Comparison of ENCODE assay signal across 8 mouse cellular contexts in the genomic region with DNA sequence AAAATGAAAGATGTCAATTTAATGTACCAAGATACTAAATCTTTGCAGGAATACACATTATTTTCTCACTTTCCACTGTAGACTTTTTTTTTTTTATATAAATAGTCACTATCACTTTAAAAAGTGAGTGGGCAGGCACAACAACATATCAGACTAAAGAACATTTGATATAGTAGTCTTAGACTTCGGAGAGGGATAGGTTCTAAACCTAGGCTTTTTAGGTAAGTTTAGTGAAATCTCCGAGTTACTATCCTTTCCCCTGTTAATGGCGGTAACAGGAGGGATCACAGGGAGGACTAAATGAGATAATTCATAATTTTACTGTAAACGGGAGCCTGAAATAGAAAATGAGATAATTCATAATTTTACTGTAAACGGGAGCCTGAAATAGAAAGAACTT. TPM values are rescaled to one million over a fixed set of nuclear protein-coding genes. Genes with fewer than 3 reads are reported as not detected.
A peak's percentile ranks its signal among the peaks of the same experiment; 100 is the strongest.
DNase-seq lines count a peak whose midpoint lies in the region; ATAC-seq and TF ChIP-seq lines count a peak whose summit lies in the region.

No protein-coding gene starts in this region.

- peak overlapping the region; percentile 99 for H3K4me3 ChIP-seq in gastrocnemius, adult 2 months
- H3K4me3 ChIP-seq in neural tube, embryonic 11.5 days (ENCODE audit: low read depth, low read length), result no peak overlapping the region
- H3K4me3 ChIP-seq in liver, embryonic 12.5 days, result peak overlapping the region; percentile 84; the same call in 1 of the 2 replicates
- peak overlapping the region; percentile 82; the same call in 1 of the 2 replicates for H3K4me3 ChIP-seq in stomach, postnatal 0 days (ENCODE audit: low read depth, low read length)

- peak; percentile 49 for ATAC-seq in neural tube, embryonic 11.5 days (ENCODE audit: insufficient read depth, low FRiP score, low TSS enrichment)
- ATAC-seq in liver, embryonic 12.5 days, result 0 out of 2 replicates have a peak, but pooled peaks have one; percentile 6
- ATAC-seq in stomach, postnatal 0 days (ENCODE audit: low FRiP score, low TSS enrichment), result no peak

- H3K4me2 ChIP-seq in neural tube, embryonic 11.5 days (ENCODE audit: low read depth), result no peak overlapping the region
- H3K4me2 ChIP-seq in liver, embryonic 12.5 days, result peak overlapping the region; percentile 65
- no peak overlapping the region for H3K4me2 ChIP-seq in stomach, postnatal 0 days (replicated peaks; ENCODE audit: low read depth)

- DNase-seq in gastrocnemius, adult 2 months, result no peak
- DNase-seq in gastrocnemius, postnatal 36 days, result no peak
- no peak for DNase-seq in neural tube, embryonic 11.5 days (ENCODE audit: low spot score)
- DNase-seq in neural tube, embryonic 10.5 days (ENCODE audit: extremely low spot score, low spot score), result no peak
- no peak for DNase-seq in stomach, postnatal 0 days (ENCODE audit: low spot score)
- no peak for DNase-seq in adrenal gland, postnatal 25 days
- DNase-seq in ovary, adult 18-20 months (ENCODE audit: low spot score), result no peak

- H3K4me1 ChIP-seq in neural tube, embryonic 11.5 days (ENCODE audit: control insufficient read depth, insufficient read depth, low read length), result peaks cover 3% of the 10 kb centered on the region
- peaks cover 10% of the 10 kb centered on the region for H3K4me1 ChIP-seq in liver, embryonic 12.5 days
- 0 out of 2 replicates have a peak, but pooled peaks cover 2% of the 10 kb centered on the region for H3K4me1 ChIP-seq in stomach, postnatal 0 days (replicated peaks; ENCODE audit: control insufficient read depth, insufficient read depth)

- TF ChIP-seq EP300 in stomach, postnatal 0 days (optimal IDR thresholded peaks at IDR 0.05), result no peak

- H3K27ac ChIP-seq in gastrocnemius, adult 2 months, result peak overlapping the region; percentile 88
- H3K27ac ChIP-seq in neural tube, embryonic 11.5 days (ENCODE audit: low read depth, low read length), result no peak overlapping the region
- H3K27ac ChIP-seq in liver, embryonic 12.5 days, result no peak overlapping the region
- no peak overlapping the region for H3K27ac ChIP-seq in stomach, postnatal 0 days (replicated peaks)

- H3K9ac ChIP-seq in neural tube, embryonic 11.5 days (ENCODE audit: low read length), result no peak overlapping the region
- no peak overlapping the region for H3K9ac ChIP-seq in liver, embryonic 12.5 days
- H3K9ac ChIP-seq in stomach, postnatal 0 days (ENCODE audit: low read length), result no peak overlapping the region

- no peak for TF ChIP-seq CTCF in gastrocnemius, adult 2 months (IDR thresholded peaks at IDR 0.05)
- TF ChIP-seq CTCF in stomach, postnatal 0 days (IDR thresholded peaks at IDR 0.05; ENCODE audit: low read depth), result no peak

- intact Hi-C loops in gastrocnemius, adult 2 months (cut with DNase I), result no loop called here
- intact Hi-C loops in gastrocnemius, postnatal 36 days (cut with DNase I), result no loop called here

- 51% methylated on average over 5 of the region's 5 CpGs for WGBS in neural tube, embryonic 11.5 days
- WGBS in liver, embryonic 12.5 days (ENCODE audit: insufficient replicate concordance), result 35% methylated on average over 5 of the region's 5 CpGs
- WGBS in stomach, postnatal 0 days, result 33% methylated on average over 5 of the region's 5 CpGs

- H3K9me3 ChIP-seq in neural tube, embryonic 11.5 days (ENCODE audit: control insufficient read depth, low read length), result no peaks in the 10 kb centered on the region
- no peaks in the 10 kb centered on the region for H3K9me3 ChIP-seq in liver, embryonic 12.5 days (replicated peaks)
- no peaks in the 10 kb centered on the region for H3K9me3 ChIP-seq in stomach, postnatal 0 days (ENCODE audit: control insufficient read depth, low read length)

- H3K36me3 ChIP-seq in neural tube, embryonic 11.5 days (ENCODE audit: control insufficient read depth, insufficient read depth, low read length), result no peaks in the 10 kb centered on the region
- H3K36me3 ChIP-seq in liver, embryonic 12.5 days, result no peaks in the 10 kb centered on the region
- no peaks in the 10 kb centered on the region for H3K36me3 ChIP-seq in stomach, postnatal 0 days (ENCODE audit: control insufficient read depth, insufficient read depth, low read length)

- no peaks in the 10 kb centered on the region for H3K27me3 ChIP-seq in neural tube, embryonic 11.5 days (ENCODE audit: control insufficient read depth, insufficient read depth, low read length)
- no peaks in the 10 kb centered on the region for H3K27me3 ChIP-seq in liver, embryonic 12.5 days (replicated peaks)
- H3K27me3 ChIP-seq in stomach, postnatal 0 days (ENCODE audit: control insufficient read depth, insufficient read depth, low read length), result no peaks in the 10 kb centered on the region

RNA-seq across cellular contexts. Expression of gene Vps41, which starts 0.4 kb away (rescaled TPM):
- total RNA-seq in gastrocnemius, adult 2 months (2021), result 10 to 100 TPM; 32.9 to 38.2 TPM
- 10 to 100 TPM; 30.3 to 33.4 TPM for total RNA-seq in gastrocnemius, postnatal 36 days (2021)
- 99.5 and 102 TPM in 2 replicates for polyA plus RNA-seq in neural tube, embryonic 11.5 days (2014; fragmentation: Nextera tagmentation; extraction: Ambion mirVana)
- 30.2 and 30.9 TPM in 2 replicates for polyA plus RNA-seq in liver, embryonic 12.5 days (2016; fragmentation: Nextera tagmentation; extraction: Ambion mirVana)
- polyA plus RNA-seq in stomach, postnatal 0 days (2015; fragmentation: Nextera tagmentation; extraction: Ambion mirVana), result 32.6 and 35.0 TPM in 2 replicates
- total RNA-seq in adrenal gland, postnatal 25 days (2021), result 81.2 and 86.9 TPM in 2 replicates
